Mouse (Mus musculus): ENCODE data around the gene Fbp1.
A peak's percentile ranks its signal among the peaks of the same experiment; 100 is the strongest.
"Not testable (repeated sequence)": the region's sequence is repeated elsewhere in the genome, so short reads cannot be mapped to it uniquely, and the experiment has no call there.

Gene Fbp1

GRCm38 (mm10) chr13:62887712-62888441 is at the start of gene Fbp1:
Gene Fbp1 (minus strand): TSS chr13:62888282.
- peak; percentile 93 for DNase-seq

GRCm38 (mm10) chr13:62932452-62932851 is 44.4 kb upstream of the Fbp1 start:
- no peak for DNase-seq

- peak; percentile 57 for DNase-seq
Measured at GRCm38 (mm10) chr13:62929766-62930389, 41.8 kb upstream of the Fbp1 start.

- DNase-seq: not testable (repeated sequence)
Measured at GRCm38 (mm10) chr13:62929144-62929543, 41.1 kb upstream of the Fbp1 start.

GRCm38 (mm10) chr13:62927470-62927869 is 39.4 kb upstream of the Fbp1 start:
- no peak for DNase-seq

- peak; percentile 77 for DNase-seq
Measured at GRCm38 (mm10) chr13:62926479-62926878, 38.4 kb upstream of the Fbp1 start.

GRCm38 (mm10) chr13:62923182-62923581 is 35.1 kb upstream of the Fbp1 start:
- no peak for DNase-seq

- DNase-seq: no peak
Measured at GRCm38 (mm10) chr13:62922645-62923044, 34.6 kb upstream of the Fbp1 start.

- DNase-seq: peak; percentile 74
Measured at GRCm38 (mm10) chr13:62919647-62920341, 31.7 kb upstream of the Fbp1 start.

- no peak for DNase-seq
Measured at GRCm38 (mm10) chr13:62917416-62918110, 29.5 kb upstream of the Fbp1 start.

- peak; percentile 81 for DNase-seq
Measured at GRCm38 (mm10) chr13:62916675-62917074, 28.6 kb upstream of the Fbp1 start.

GRCm38 (mm10) chr13:62911575-62911974 is 23.5 kb upstream of the Fbp1 start:
- DNase-seq: no peak

GRCm38 (mm10) chr13:62910206-62910605 is 22.1 kb upstream of the Fbp1 start:
- no peak for DNase-seq

- no peak for DNase-seq
Measured at GRCm38 (mm10) chr13:62909776-62910175, 21.7 kb upstream of the Fbp1 start.

GRCm38 (mm10) chr13:62908163-62908559 is 20.1 kb upstream of the Fbp1 start:
- peak; percentile 97 for DNase-seq

- no peak for DNase-seq
Measured at GRCm38 (mm10) chr13:62907527-62908162, 19.6 kb upstream of the Fbp1 start.

GRCm38 (mm10) chr13:62901139-62901538 is 13.1 kb upstream of the Fbp1 start:
- DNase-seq: no peak

- DNase-seq: no peak
Measured at GRCm38 (mm10) chr13:62897927-62898646, 10.0 kb upstream of the Fbp1 start.

- peak; percentile 89 for DNase-seq
Measured at GRCm38 (mm10) chr13:62893044-62893842, 5.2 kb upstream of the Fbp1 start.

GRCm38 (mm10) chr13:62889311-62889710 is 1.2 kb upstream of the Fbp1 start:
- no peak for DNase-seq

- peak; percentile 13 for DNase-seq
Measured at GRCm38 (mm10) chr13:62884536-62884935, 3.5 kb downstream of the Fbp1 start.

Measured in kidney, adult 9 months (tissue).